In the genomic region with DNA sequence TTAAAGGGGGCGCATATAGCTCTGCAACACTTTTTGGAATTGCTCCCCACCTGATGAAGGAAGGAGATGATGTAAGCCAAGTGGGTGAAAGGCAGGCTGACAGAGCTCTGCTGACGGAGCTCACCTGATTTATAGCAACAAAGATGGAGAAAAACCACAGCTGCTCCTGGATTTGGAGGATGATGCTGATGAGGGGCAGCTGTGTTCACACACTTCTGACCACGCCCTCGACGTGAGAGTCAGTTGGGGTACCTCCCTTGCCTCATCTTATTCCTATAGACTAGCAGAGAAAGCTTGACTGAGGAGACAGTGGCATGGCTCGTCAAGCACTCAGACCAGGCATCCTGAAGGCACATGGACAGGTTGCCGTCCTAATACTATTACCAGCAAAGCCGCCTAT, we compare ENCODE assay signal across 11 mouse cellular contexts. TPM values are rescaled to one million over a fixed set of nuclear protein-coding genes. Genes with fewer than 3 reads are reported as not detected.
DNase-seq lines count a peak whose midpoint lies in the region; ATAC-seq and TF ChIP-seq lines count a peak whose summit lies in the region.
"Had no signal": no experiment of that assay in that cellular context is flagged by ENCODE, and none has a peak within 500 bp of the region (broad histone marks: within the 10 kb centered on the region; RNA-seq: fewer than 3 reads in every experiment).

TSS of gene Fam241b (minus strand) at position 101 of the 400 bp plus-strand sequence.

- no peaks in the 10 kb centered on the region for H3K9me3 ChIP-seq in embryonic facial prominence, embryonic 13.5 days
- no peaks in the 10 kb centered on the region for H3K9me3 ChIP-seq in midbrain, embryonic 15.5 days
- H3K9me3 ChIP-seq: heart, embryonic 10.5 days had no signal

- no peak within 1 kb of the TSS for H3K4me3 ChIP-seq in layer of hippocampus, adult 2 months
- H3K4me3 ChIP-seq in embryonic facial prominence, embryonic 13.5 days, result no peak within 1 kb of the TSS
- H3K4me3 ChIP-seq in midbrain, embryonic 15.5 days, result no peak within 1 kb of the TSS
- H3K4me3 ChIP-seq: heart, embryonic 10.5 days; myocyte had no signal

- H3K4me1 ChIP-seq in embryonic facial prominence, embryonic 13.5 days, result no peaks in the 10 kb centered on the region
- H3K4me1 ChIP-seq in midbrain, embryonic 15.5 days, result no peaks in the 10 kb centered on the region
- H3K4me1 ChIP-seq: heart, embryonic 10.5 days had no signal

- no peaks in the 10 kb centered on the region for H3K36me3 ChIP-seq in embryonic facial prominence, embryonic 13.5 days
- no peaks in the 10 kb centered on the region for H3K36me3 ChIP-seq in midbrain, embryonic 15.5 days (replicated peaks)
- H3K36me3 ChIP-seq: heart, embryonic 10.5 days had no signal

- no peak for TF ChIP-seq CTCF in layer of hippocampus, adult 2 months (conservative IDR thresholded peaks at IDR 0.05)

- no peak within 1 kb of the TSS for H3K9ac ChIP-seq in embryonic facial prominence, embryonic 13.5 days
- no peak within 1 kb of the TSS for H3K9ac ChIP-seq in midbrain, embryonic 15.5 days

- H3K27me3 ChIP-seq in embryonic facial prominence, embryonic 13.5 days, result peaks cover 32% of the 10 kb centered on the region
- 0 out of 2 replicates have a peak, but pooled peaks cover 5% of the 10 kb centered on the region for H3K27me3 ChIP-seq in midbrain, embryonic 15.5 days (replicated peaks)

- 60% methylated on average over 8 of the region's 8 CpGs for WGBS in embryonic facial prominence, embryonic 13.5 days
- WGBS in midbrain, embryonic 15.5 days, result 68% methylated on average over 8 of the region's 8 CpGs

- no peak within 1 kb of the TSS for H3K4me2 ChIP-seq in embryonic facial prominence, embryonic 13.5 days
- no peak within 1 kb of the TSS for H3K4me2 ChIP-seq in midbrain, embryonic 15.5 days

- H3K27ac ChIP-seq in layer of hippocampus, adult 2 months, result no peak within 1 kb of the TSS
- H3K27ac ChIP-seq in embryonic facial prominence, embryonic 13.5 days, result no peak within 1 kb of the TSS
- no peak within 1 kb of the TSS for H3K27ac ChIP-seq in midbrain, embryonic 15.5 days
- H3K27ac ChIP-seq: heart, embryonic 10.5 days had no signal

- DNase-seq in layer of hippocampus, adult 2 months (ENCODE audit: low spot score in 2 of 2), result no peak
- DNase-seq in layer of hippocampus, adult 9-11 months, result no peak
- DNase-seq in layer of hippocampus, postnatal 10 days (ENCODE audit: low spot score in 2 of 2), result no peak
- DNase-seq in natural killer cell, adult 2 months (ENCODE audit: low spot score in 2 of 2), result no peak
- DNase-seq in urinary bladder, adult 18-20 months (ENCODE audit: low spot score in 2 of 2), result no peak
- DNase-seq in liver, result no peak
- DNase-seq: adrenal gland, postnatal 14 days had no signal

- no peak for ATAC-seq in embryonic facial prominence, embryonic 13.5 days (ENCODE audit: insufficient number of reproducible peaks, insufficient read depth, low FRiP score, low TSS enrichment, low read depth)
- ATAC-seq in midbrain, embryonic 15.5 days (replicated peaks), result no peak

RNA-seq across cellular contexts. Expression of gene Fam241b, which starts in this region (rescaled TPM):
- total RNA-seq in layer of hippocampus, adult 2 months (2021), result 10 to 100 TPM; 36.2 to 40.6 TPM
- 21.2 and 21.9 TPM in 2 replicates for polyA plus RNA-seq in embryonic facial prominence, embryonic 13.5 days (2015; fragmentation: Nextera tagmentation; extraction: Ambion mirVana)
- 10 to 100 TPM; 49.1 to 55.5 TPM for total RNA-seq in layer of hippocampus, postnatal 10 days (2021)
- 194 and 204 TPM in 2 replicates for polyA plus RNA-seq in midbrain, embryonic 15.5 days (2015; fragmentation: Nextera tagmentation; extraction: Ambion mirVana)
